Mouse (Mus musculus): ENCODE results near the gene Uqcrq. TPM values are rescaled to one million over a fixed set of nuclear protein-coding genes. Genes with fewer than 3 reads are reported as not detected.

The Uqcrq gene
- polyA plus RNA-seq, 1 experiment: 665 TPM

- no peak for DNase-seq (ENCODE audit: low read depth)
These were observed 16.8 kb downstream of the Uqcrq start for GRCm38 (mm10) chr11:53413871-53414270.

GRCm38 (mm10) chr11:53411738-53412137 lies 18.9 kb downstream of the Uqcrq start:
- no peak for DNase-seq (ENCODE audit: low read depth)

GRCm38 (mm10) chr11:53403638-53404037 lies 27.0 kb downstream of the Uqcrq start:
- no peak for DNase-seq (ENCODE audit: low read depth)

GRCm38 (mm10) chr11:53393856-53394255 lies 36.8 kb downstream of the Uqcrq start:
- no peak for DNase-seq (ENCODE audit: low read depth)

- no peak for DNase-seq (ENCODE audit: low read depth)
These were observed 46.7 kb downstream of the Uqcrq start for GRCm38 (mm10) chr11:53383758-53384428.

- no peak for DNase-seq (ENCODE audit: low read depth)
These were observed 51.7 kb downstream of the Uqcrq start for GRCm38 (mm10) chr11:53378918-53379317.

Other genes starting within 250 kb of the Uqcrq start
- gene Hspa4, start 130.4 kb downstream of the Uqcrq start, polyA plus RNA-seq (2012; rRNA removed): 24.9 and 29.7 TPM in 2 replicates
- 3.1 and 5.3 TPM in 2 replicates for gene Zcchc10, start 106.2 kb downstream of the Uqcrq start, polyA plus RNA-seq (2012; rRNA removed)
- gene Aff4, start 80.0 kb downstream of the Uqcrq start, polyA plus RNA-seq (2012; rRNA removed): 27.8 and 29.4 TPM in 2 replicates
- gene Leap2, start 7.7 kb downstream of the Uqcrq start, polyA plus RNA-seq (2012; rRNA removed): not detected in 2 replicates
- gene Gdf9, start 192 bp upstream of the Uqcrq start, polyA plus RNA-seq (2012; rRNA removed): 0.88 and 1.5 TPM in 2 replicates
- gene Gm10447, start 26.3 kb upstream of the Uqcrq start, polyA plus RNA-seq (2012; rRNA removed): 1.3 and 1.4 TPM in 2 replicates
- gene Shroom1, start 26.4 kb upstream of the Uqcrq start, polyA plus RNA-seq (2012; rRNA removed): 12.6 and 12.8 TPM in 2 replicates
- not detected in 2 replicates for gene Gm9837, start 39.6 kb upstream of the Uqcrq start, polyA plus RNA-seq (2012; rRNA removed)
- gene Gm9945, start 49.3 kb upstream of the Uqcrq start, polyA plus RNA-seq (2012; rRNA removed): not detected in 2 replicates
- gene Sowaha, start 49.4 kb upstream of the Uqcrq start, polyA plus RNA-seq (2012; rRNA removed): 0.15 and 0.19 TPM in 2 replicates
- 24.9 and 27.7 TPM in 2 replicates for gene Sept8, start 88.4 kb upstream of the Uqcrq start, polyA plus RNA-seq (2012; rRNA removed)
- 5.9 and 6.4 TPM in 2 replicates for gene Kif3a, start 136.5 kb upstream of the Uqcrq start, polyA plus RNA-seq (2012; rRNA removed)
- gene Il4, start 187.8 kb upstream of the Uqcrq start, polyA plus RNA-seq (2012; rRNA removed): not detected in 2 replicates
- 0.41 TPM in 1 of 2 replicates, not detected in the other for gene Il13, start 203.9 kb upstream of the Uqcrq start, polyA plus RNA-seq (2012; rRNA removed)